Mouse (Mus musculus): Measurements from ENCODE around the gene Chpt1.

Chpt1 gene

GRCm38 (mm10) chr10:88404220-88404619 is 99.7 kb downstream of the Chpt1 start:
- DNase-seq = no peak

GRCm38 (mm10) chr10:88403021-88403420 is 100.9 kb downstream of the Chpt1 start:
- no peak for DNase-seq

All from cerebellum, adult 8-10 months (tissue).